Mouse (Mus musculus) CH12.LX (cell line): ENCODE data around the gene Wdr61.
"Not testable (repeated sequence)": the region's sequence is repeated elsewhere in the genome, so short reads cannot be mapped to it uniquely, and the experiment has no call there.

Source experiments
- CHD2 ChIP-seq: IDR thresholded peaks from 2 replicates; pipeline ENCODE4 v1.6.1; 2011; ENCODE audit warnings: low read length, improper control_type of control experiment
- CTCF ChIP-seq, 2 experiments: IDR thresholded peaks in 1 of 2; conservative IDR thresholded peaks in 1 of 2; 2 replicates each; pipeline ENCODE4 v1.5.1; 2011 to 2012; ENCODE audit warnings: low read depth in 2 of 2, low read length in 2 of 2, improper control_type of control experiment in 1 of 2, inconsistent platforms in 1 of 2, mild to moderate bottlenecking in 1 of 2, moderate library complexity in 1 of 2
- EP300 ChIP-seq: IDR thresholded peaks from 2 replicates; pipeline ENCODE4 v1.6.1; 2011; ENCODE audit warnings: low read length, improper control_type of control experiment
- HCFC1 ChIP-seq: IDR thresholded peaks from 2 replicates; pipeline ENCODE4 v1.6.1; 2012; ENCODE audit warnings: low read depth, mild to moderate bottlenecking, inconsistent platforms, low read length, improper control_type of control experiment
- JUN ChIP-seq: IDR thresholded peaks from 2 replicates; pipeline ENCODE4 v1.6.1; 2011; ENCODE audit warnings: low read depth, mild to moderate bottlenecking, low read length, improper control_type of control experiment, moderate library complexity; ENCODE audit not compliant: insufficient read depth
- MAX ChIP-seq: IDR thresholded peaks from 2 replicates; pipeline ENCODE4 v1.6.1; 2011; ENCODE audit warnings: low read length, improper control_type of control experiment
- NRF1 ChIP-seq: IDR thresholded peaks from 2 replicates; pipeline ENCODE4 v1.6.1; 2014; ENCODE audit warnings: low read depth, mild to moderate bottlenecking, inconsistent platforms, low read length, improper control_type of control experiment, moderate library complexity
- POLR2A ChIP-seq: IDR thresholded peaks from 2 replicates; pipeline ENCODE4 v1.6.1; 2011; ENCODE audit warnings: low read depth, mild to moderate bottlenecking, improper control_type of control experiment, low read length
- POLR2AphosphoS2 ChIP-seq: IDR thresholded peaks from 2 replicates; pipeline ENCODE4 v1.6.1; 2011; ENCODE audit warnings: low read depth, low read length, improper control_type of control experiment
- RCOR1 ChIP-seq: conservative IDR thresholded peaks from 2 replicates; pipeline ENCODE4 v1.6.1; 2012; ENCODE audit warnings: low read depth, mild to moderate bottlenecking, inconsistent platforms, low read length, improper control_type of control experiment
- SMC3 ChIP-seq: IDR thresholded peaks from 2 replicates; pipeline ENCODE4 v1.6.1; 2011; ENCODE audit warnings: low read depth, low read length, improper control_type of control experiment
- TBP ChIP-seq: conservative IDR thresholded peaks from 2 replicates; pipeline ENCODE4 v1.6.1; 2011; ENCODE audit warnings: low read depth, low read length, improper control_type of control experiment

DNA sequence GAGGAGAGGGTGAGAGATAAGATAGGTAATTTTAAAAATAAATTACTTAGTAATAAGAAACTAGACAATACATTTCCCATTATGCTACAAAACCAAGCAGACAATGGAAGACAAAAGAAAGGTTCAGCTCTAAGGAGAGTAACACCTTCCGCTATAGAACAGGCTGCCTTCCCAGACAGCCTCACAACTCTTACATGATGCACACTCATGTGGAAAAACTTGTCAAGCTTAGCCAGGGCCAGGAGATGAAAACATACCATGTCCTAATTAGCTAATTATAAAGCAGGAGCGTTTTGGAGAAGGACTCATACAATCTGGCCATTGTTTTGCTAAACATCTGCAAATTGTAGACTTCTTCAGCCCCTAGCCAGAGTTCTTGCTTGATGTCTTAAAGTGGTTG lies 43.6 kb downstream of the Wdr61 start:
- TF ChIP-seq EP300; POLR2AphosphoS2; MAX; CHD2; POLR2A; RCOR1; HCFC1; TBP; CTCF (conservative IDR thresholded peaks at IDR 0.05 in 1 of 2, IDR thresholded peaks at IDR 0.05 in 1 of 2; ENCODE audit: low read depth in 2 of 2, low read length in 2 of 2); JUN; NRF1; SMC3: not testable (repeated sequence)
